ENCODE assay signal across 19 mouse cellular contexts in the genomic region with DNA sequence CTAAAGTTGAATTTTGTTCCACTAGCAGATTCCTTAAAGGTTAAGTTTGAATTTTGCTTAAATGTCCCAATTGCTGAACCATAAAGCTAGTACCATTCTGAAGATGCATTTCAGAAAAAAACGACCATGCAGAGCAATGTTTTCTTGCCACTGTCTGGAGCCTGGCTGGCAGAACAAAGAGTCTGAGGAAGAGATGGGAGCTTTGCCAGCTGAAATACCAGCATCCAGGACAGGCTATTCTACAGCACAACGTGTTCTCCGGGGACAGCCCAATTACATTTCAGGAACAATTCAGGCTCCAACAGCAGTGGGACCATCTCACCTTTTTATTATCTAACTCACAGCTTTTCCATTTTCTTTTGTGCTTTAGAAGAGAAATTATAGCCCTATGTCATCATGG.
DNase-seq lines count a peak whose midpoint lies in the region; ATAC-seq and TF ChIP-seq lines count a peak whose summit lies in the region.
"Had no signal": no experiment of that assay in that cellular context is flagged by ENCODE, and none has a peak within 500 bp of the region (broad histone marks: within the 10 kb centered on the region; RNA-seq: fewer than 3 reads in every experiment).

No protein-coding gene starts in this region.

- intact Hi-C loops in heart, adult 2 months (cut with DNase I) = no loop called here

- no peak for TF ChIP-seq POLR2A in heart, adult 2 months (IDR thresholded peaks at IDR 0.05; ENCODE audit: insufficient read depth, low read depth, low read length)

- H3K4me2 ChIP-seq in kidney, embryonic 15.5 days = no peak overlapping the region
- H3K4me2 ChIP-seq: heart, embryonic 13.5 days; hindbrain, embryonic 12.5 days; neural tube, embryonic 15.5 days had no signal

- H3K27me3 ChIP-seq in heart, adult 2 months (ENCODE audit: control insufficient read depth, insufficient read depth, low read length) = no peaks in the 10 kb centered on the region
- H3K27me3 ChIP-seq in kidney, embryonic 15.5 days = no peaks in the 10 kb centered on the region
- H3K27me3 ChIP-seq: heart, embryonic 13.5 days; hindbrain, embryonic 12.5 days; neural tube, embryonic 15.5 days had no signal

- no peak overlapping the region for H3K9ac ChIP-seq in heart, adult 2 months (ENCODE audit: low read depth, low read length)
- no peak overlapping the region for H3K9ac ChIP-seq in kidney, embryonic 15.5 days
- H3K9ac ChIP-seq: heart, embryonic 13.5 days; hindbrain, embryonic 12.5 days; neural tube, embryonic 15.5 days had no signal

- no peaks in the 10 kb centered on the region for H3K4me1 ChIP-seq in heart, adult 2 months (ENCODE audit: control insufficient read depth, insufficient read depth, low read length)
- no peaks in the 10 kb centered on the region for H3K4me1 ChIP-seq in kidney, embryonic 15.5 days
- H3K4me1 ChIP-seq: embryonic facial prominence, embryonic 10.5 days; forebrain, embryonic 10.5 days; heart, embryonic 13.5 days; hindbrain, embryonic 12.5 days; neural tube, embryonic 15.5 days had no signal

- H3K36me3 ChIP-seq in heart, adult 2 months (ENCODE audit: control insufficient read depth, insufficient read depth, low read length) = no peaks in the 10 kb centered on the region
- H3K36me3 ChIP-seq in kidney, embryonic 15.5 days = no peaks in the 10 kb centered on the region
- H3K36me3 ChIP-seq: embryonic facial prominence, embryonic 10.5 days; forebrain, embryonic 10.5 days; heart, embryonic 13.5 days; hindbrain, embryonic 12.5 days; neural tube, embryonic 15.5 days had no signal

- no peaks in the 10 kb centered on the region for H3K79me2 ChIP-seq in heart, adult 2 months (replicated peaks; ENCODE audit: control insufficient read depth, insufficient read depth, low read length)

- no peak overlapping the region for H3K27ac ChIP-seq in heart, adult 2 months
- H3K27ac ChIP-seq in kidney, embryonic 15.5 days = no peak overlapping the region
- H3K27ac ChIP-seq: embryonic facial prominence, embryonic 10.5 days; forebrain, embryonic 10.5 days; heart, embryonic 13.5 days; hindbrain, embryonic 12.5 days; layer of hippocampus, adult 2 months; neural tube, embryonic 15.5 days had no signal

- ATAC-seq in kidney, embryonic 15.5 days (replicated peaks; ENCODE audit: low FRiP score) = no peak

- H3K4me3 ChIP-seq in heart, adult 2 months = no peak overlapping the region
- H3K4me3 ChIP-seq in kidney, embryonic 15.5 days (replicated peaks) = no peak overlapping the region
- H3K4me3 ChIP-seq: embryonic facial prominence, embryonic 10.5 days; forebrain, embryonic 10.5 days; heart, embryonic 13.5 days; hindbrain, embryonic 12.5 days; layer of hippocampus, adult 2 months; neural tube, embryonic 15.5 days had no signal

- no peak for TF ChIP-seq EP300 in heart, adult 2 months (IDR thresholded peaks at IDR 0.05; ENCODE audit: insufficient read depth, low read depth, low read length)

- WGBS in heart, adult 2 months = 56% methylated on average over 3 of the region's 3 CpGs
- 70% methylated on average over 3 of the region's 3 CpGs for WGBS in kidney, embryonic 15.5 days

- DNase-seq in heart, adult 11 months = peak; percentile 29
- no peak for DNase-seq in heart, adult 2 months
- peak; percentile 31 to 64 for DNase-seq in kidney, postnatal 36 days
- peak; percentile 54 for DNase-seq in MN1 (ENCODE audit: low spot score)
- DNase-seq in adipocyte (ENCODE audit: low spot score) = peak; percentile 12
- no peak for DNase-seq in adrenal gland, postnatal 14 days
- no peak for DNase-seq in layer of hippocampus, adult 11-12 months (ENCODE audit: low spot score)
- DNase-seq: cerebellum, adult 18-20 months; gastrocnemius, postnatal 10 days; heart, postnatal 14 days; kidney, adult 8-10 months; lung, postnatal 4 days had no signal

- no peaks in the 10 kb centered on the region for H3K9me3 ChIP-seq in kidney, embryonic 15.5 days (replicated peaks)
- H3K9me3 ChIP-seq: embryonic facial prominence, embryonic 10.5 days; forebrain, embryonic 10.5 days; heart, embryonic 13.5 days; hindbrain, embryonic 12.5 days; neural tube, embryonic 15.5 days had no signal

- TF ChIP-seq CTCF in heart, adult 2 months (IDR thresholded peaks at IDR 0.05) = no peak

Comparison
In these comparisons a context has a peak if more than half of its experiments do, and no peak if none do; other contexts are left out.
1. DNase-seq: peak in heart, adult 11 months (single experiment), kidney, postnatal 36 days (2 of 2), MN1 (single experiment) and adipocyte (single experiment); none in heart, adult 2 months (0 of 2), adrenal gland, postnatal 14 days (single experiment) and layer of hippocampus, adult 11-12 months (single experiment).